Mouse (Mus musculus): ENCODE data around the gene Pcyox1.
"Not testable (repeated sequence)": the region's sequence is repeated elsewhere in the genome, so short reads cannot be mapped to it uniquely, and the experiment has no call there.

The Pcyox1 gene

DNA sequence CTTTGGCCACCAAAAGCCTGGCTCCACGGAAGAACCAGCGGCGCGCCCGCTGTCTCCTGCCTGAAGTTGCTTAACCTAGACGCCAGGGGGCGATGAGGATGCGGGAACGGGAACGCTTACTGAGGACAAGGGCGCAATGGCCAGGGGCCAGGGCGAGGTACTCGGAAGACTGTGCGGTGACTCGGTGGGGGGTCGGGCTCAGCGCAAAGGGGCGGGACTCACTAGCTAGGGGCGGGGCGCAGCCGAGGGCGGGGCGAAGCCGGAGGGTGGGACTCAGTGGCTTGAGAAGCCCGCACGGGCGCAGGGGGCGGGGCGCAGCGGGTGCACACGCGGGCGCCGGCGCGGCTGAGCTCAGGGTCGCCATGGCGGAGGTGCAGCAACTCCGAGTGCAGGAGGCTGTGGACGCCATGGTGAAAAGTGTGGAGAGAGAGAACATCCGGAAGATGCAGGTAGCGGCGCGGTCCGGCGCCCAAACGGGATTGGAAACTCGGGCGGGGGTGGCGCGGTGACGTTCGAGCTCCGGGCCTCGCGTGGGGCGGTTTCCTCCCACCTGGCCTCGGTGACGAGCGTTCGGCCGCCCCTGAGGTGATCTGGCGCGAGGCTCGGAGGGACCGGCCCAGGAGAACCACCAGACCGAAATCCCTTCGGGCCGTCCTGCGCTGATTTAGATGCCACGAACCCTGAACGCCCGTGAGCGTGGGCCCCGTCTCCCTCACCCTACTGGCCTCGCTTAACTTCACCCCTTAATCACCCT is 31.4 kb downstream of the Pcyox1 start, which contains the start of gene Fam136a:
Gene Fam136a, plus strand, starts transcription at position 276 of the 754 bp plus-strand sequence.
- DNase-seq, result peak; percentile 96 to 98

DNA sequence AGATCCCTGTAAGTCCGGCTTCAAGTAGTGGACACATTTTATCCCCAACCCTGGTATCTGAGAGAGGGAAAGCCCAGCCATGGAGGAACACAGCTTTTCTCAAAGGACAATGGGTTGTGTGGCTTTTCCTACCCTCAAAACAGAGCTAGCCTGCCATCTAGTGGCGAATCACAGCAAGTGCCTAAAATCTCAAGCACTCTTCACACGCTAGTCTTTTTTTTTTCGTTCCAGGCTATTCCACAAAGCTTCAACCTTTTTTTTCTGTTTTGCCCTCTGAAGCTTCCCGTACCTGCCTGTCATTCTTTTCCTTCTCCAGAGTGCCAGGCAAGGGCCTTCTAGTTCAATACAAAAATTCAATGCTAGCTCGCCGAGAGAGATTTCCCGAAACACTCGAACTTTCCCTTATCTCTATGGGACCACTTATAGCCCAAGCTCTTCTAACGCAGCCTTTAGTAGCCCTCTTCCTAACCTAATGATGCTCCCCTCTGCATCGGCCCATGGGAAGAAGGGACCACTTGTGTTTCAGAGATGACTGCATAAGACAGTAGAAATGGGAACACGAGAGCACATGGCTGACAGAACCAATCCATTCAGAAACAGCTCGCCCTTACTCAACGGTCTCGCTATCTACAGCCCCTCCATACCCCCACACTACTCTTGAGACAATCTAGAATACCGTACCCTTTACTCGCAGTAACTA is 32.4 kb downstream of the Pcyox1 start:
- DNase-seq, result peak; percentile 79 to 82

- no peak for DNase-seq
Measured at GRCm38 (mm10) chr6:86361373-86361772, 35.6 kb downstream of the Pcyox1 start.

- DNase-seq, result no peak
Measured at GRCm38 (mm10) chr6:86360691-86361090, 36.3 kb downstream of the Pcyox1 start.

- no peak for DNase-seq
Measured at GRCm38 (mm10) chr6:86356956-86357355, 40.0 kb downstream of the Pcyox1 start.

DNA sequence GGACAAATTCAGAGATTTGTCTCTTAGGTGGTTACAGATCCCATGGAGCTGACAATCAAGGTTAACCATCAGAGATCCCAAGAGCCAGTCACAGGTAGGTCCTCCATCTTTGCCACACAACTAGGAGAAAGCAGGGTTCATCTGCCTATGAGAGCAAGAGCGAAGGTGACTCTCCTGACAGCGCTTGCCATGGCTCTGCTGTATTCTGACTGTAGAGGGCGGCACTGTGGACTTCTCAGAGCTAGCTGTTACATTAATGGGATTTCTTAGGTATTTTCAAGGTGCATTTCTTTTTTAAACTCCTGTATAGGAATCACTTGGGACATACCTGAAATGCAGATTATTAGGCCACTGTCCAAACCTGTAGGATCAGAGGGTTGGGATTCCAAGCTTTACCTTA is 42.0 kb downstream of the Pcyox1 start:
- no peak for DNase-seq

- DNase-seq, result peak in 1 of 2 experiments; percentile 24
Measured at GRCm38 (mm10) chr6:86349257-86349656, 47.7 kb downstream of the Pcyox1 start.

DNA sequence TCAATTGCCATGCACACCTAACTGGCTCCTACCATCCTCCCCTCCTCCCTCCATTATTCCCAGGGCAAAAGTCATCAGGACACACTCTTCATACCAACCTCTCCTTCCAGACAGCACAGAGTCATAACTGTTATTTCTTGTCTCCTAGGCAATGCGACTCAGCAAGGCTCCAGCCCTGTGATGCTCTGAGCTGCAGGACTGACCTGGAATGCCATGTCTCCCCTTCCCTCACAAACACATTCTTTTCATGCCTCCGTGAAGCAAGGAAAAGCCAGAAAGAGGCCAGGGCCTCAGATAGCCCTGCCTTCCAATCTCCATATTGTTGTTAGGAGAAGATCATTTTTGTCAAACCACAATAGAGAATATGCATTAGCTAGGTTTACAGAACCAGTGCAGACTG is 50.9 kb downstream of the Pcyox1 start:
- no peak for DNase-seq

DNA sequence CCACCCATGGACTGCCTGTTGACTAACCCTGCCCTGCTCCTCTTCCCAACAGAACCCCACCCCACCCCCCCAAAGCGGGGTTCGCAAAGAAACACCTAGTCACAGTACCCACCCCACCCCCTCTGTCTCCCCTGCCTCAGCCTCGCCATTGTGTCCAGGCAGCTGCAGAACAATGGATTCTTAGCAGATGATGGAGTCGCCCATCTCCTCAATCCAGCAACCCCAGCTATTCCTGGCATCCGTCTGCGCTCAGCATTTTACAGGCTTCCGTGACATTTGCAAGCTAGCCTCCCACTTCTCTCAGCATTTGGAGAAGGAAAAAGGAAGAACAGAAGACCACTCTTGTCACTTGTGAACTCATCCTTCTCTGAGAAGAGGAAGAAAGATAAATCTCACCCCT is 53.3 kb downstream of the Pcyox1 start:
- no peak for DNase-seq

GRCm38 (mm10) chr6:86336340-86336739 is 60.6 kb downstream of the Pcyox1 start:
- not testable (repeated sequence) for DNase-seq

Data from cerebellum, postnatal 36 days (tissue).